Mouse (Mus musculus) lung, embryonic 16.5 days (tissue): ENCODE measurements at regions not wholly inside any gene's neighbourhood (a gene's known extent, or its start where the extent isn't known, plus 50 kb on each side); places are given as distances from the start of the nearest gene placed in this dataset.

Source experiments
- ATAC-seq: fragments of 200-750 bp; cut with Nextera tagmentation; 2 replicates; pipeline ENCODE4 v1.8.0; 2017; ENCODE audit warnings: low read depth, mild to moderate bottlenecking, moderate library complexity
- H3K27ac ChIP-seq: fragments of 300-500 bp; sonication (generic); 2 replicates; pipeline ENCODE4 v1.5.1; 2014; ENCODE audit warnings: mild to moderate bottlenecking, control low read depth, low read length
- H3K27me3 ChIP-seq: fragments of 300-500 bp; sonication (generic); 2 replicates; pipeline ENCODE4 v1.6.1; 2014; ENCODE audit warnings: low read depth, low read length, mixed read lengths; ENCODE audit not compliant: control insufficient read depth, insufficient read depth
- H3K36me3 ChIP-seq: fragments of 300-500 bp; sonication (generic); 2 replicates; pipeline ENCODE4 v1.6.1; 2014; ENCODE audit warnings: low read length; ENCODE audit not compliant: control insufficient read depth, insufficient read depth
- H3K4me1 ChIP-seq: fragments of 300-500 bp; sonication (generic); replicated peaks from 2 replicates; pipeline ENCODE4 v1.6.1; 2014; ENCODE audit warnings: low read length, mixed read lengths; ENCODE audit not compliant: control insufficient read depth, insufficient read depth
- H3K4me2 ChIP-seq: fragments of 300-500 bp; sonication (generic); 2 replicates; pipeline ENCODE4 v1.6.1; 2014; ENCODE audit warnings: low read depth, low read length, control low read depth
- H3K4me3 ChIP-seq: fragments of 300-500 bp; sonication (generic); 2 replicates; pipeline ENCODE4 v1.5.1; 2014; ENCODE audit warnings: mild to moderate bottlenecking, low read length, control low read depth
- H3K9ac ChIP-seq: fragments of 300-500 bp; sonication (generic); 2 replicates; pipeline ENCODE4 v1.6.1; 2014; ENCODE audit warnings: low read length, control low read depth
- H3K9me3 ChIP-seq: fragments of 300-500 bp; sonication (generic); 2 replicates; pipeline ENCODE4 v1.6.1; 2016; ENCODE audit warnings: low read length; ENCODE audit not compliant: control insufficient read depth
- WGBS: fragments of 180-500 bp; shearing (Covaris S2); extraction: QIAGEN DNeasy Blood & Tissue Kit; methylation state at CpG from one replicate; pipeline ENCODE4 v1.1.7; 2014; 5-methylcytosine and 5-hydroxymethylcytosine counted together

GRCm38 (mm10) chr7:49686992-49687391 is 50.3 kb upstream of the Dbx1 start:
- Histone ChIP-seq H3K9me3 (no peaks in the 10 kb centered on the region), H3K27me3 (peaks cover 16% of the 10 kb centered on the region), H3K4me3 (no peak overlapping the region), H3K4me1 (peaks cover 21% of the 10 kb centered on the region), H3K27ac (no peak overlapping the region), H3K36me3 (no peaks in the 10 kb centered on the region), H3K4me2 (peak overlapping the region; percentile 27; the same call in 1 of the 2 replicates), H3K9ac (no peak overlapping the region)
- 18% methylated on average over 11 of the region's 11 CpGs for WGBS
- ATAC-seq: no peak
